Mouse (Mus musculus): ENCODE data around the gene Ddx20. TPM values are rescaled to one million over a fixed set of nuclear protein-coding genes. Genes with fewer than 3 reads are reported as not detected.

The Ddx20 gene
- polyA plus RNA-seq, 1 experiment from 2014 or later, result 35.1 TPM

- Histone ChIP-seq H3K4me2 (no peak overlapping the region), H3K4me1 (0 out of 2 replicates have a peak, but pooled peaks cover 4% of the 10 kb centered on the region), H3K9ac (no peak overlapping the region), H3K36me3 (no peaks in the 10 kb centered on the region), H3K9me3 (no peaks in the 10 kb centered on the region), H3K27ac (no peak overlapping the region), H3K4me3 (replicated peaks) (no peak overlapping the region), H3K27me3 (replicated peaks) (no peaks in the 10 kb centered on the region)
- no peak for ATAC-seq (ENCODE audit: insufficient read depth, low FRiP score, low read depth)
- 67% methylated on average over 11 of the region's 11 CpGs for WGBS
These were observed 30.6 kb upstream of the Ddx20 start for GRCm38 (mm10) chr3:105717856-105718555.

DNA sequence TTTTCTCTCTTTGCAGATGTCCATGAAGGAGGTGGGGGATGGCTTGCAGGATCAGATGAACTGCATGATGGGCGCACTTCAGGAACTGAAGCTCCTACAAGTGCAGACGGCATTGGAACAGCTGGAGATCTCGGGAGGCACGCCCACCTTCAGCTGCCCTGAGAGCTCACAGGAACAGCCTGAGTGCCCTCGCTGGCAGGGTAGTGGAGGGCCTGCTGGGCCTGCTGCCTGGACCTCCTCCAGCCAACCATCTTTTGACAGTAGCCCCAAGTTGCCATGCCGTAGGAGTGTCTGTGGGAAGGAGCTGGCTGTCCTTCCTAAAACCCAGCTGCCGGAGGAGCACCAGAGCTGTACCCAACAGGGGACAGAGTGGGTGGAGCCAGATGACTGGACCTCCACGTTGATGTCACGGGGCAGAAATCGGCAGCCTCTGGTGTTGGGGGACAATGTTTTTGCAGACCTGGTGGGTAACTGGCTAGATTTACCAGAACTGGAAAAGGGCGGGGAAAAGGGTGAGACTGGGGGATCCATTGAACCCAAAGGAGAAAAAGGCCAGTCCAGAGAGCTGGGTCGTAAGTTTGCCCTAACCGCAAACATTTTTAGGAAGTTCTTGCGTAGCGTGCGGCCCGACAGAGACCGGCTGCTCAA lies 29.1 kb upstream of the Ddx20 start:
- 67% methylated on average over 18 of the region's 18 CpGs for WGBS
- Histone ChIP-seq H3K9ac (no peak overlapping the region), H3K4me2 (no peak overlapping the region), H3K9me3 (no peaks in the 10 kb centered on the region), H3K27ac (no peak overlapping the region), H3K27me3 (replicated peaks) (no peaks in the 10 kb centered on the region), H3K4me1 (0 out of 2 replicates have a peak, but pooled peaks cover 4% of the 10 kb centered on the region), H3K4me3 (replicated peaks) (no peak overlapping the region), H3K36me3 (no peaks in the 10 kb centered on the region)
- no peak for ATAC-seq (ENCODE audit: insufficient read depth, low FRiP score, low read depth)

GRCm38 (mm10) chr3:105714820-105715167 lies 27.4 kb upstream of the Ddx20 start:
- Histone ChIP-seq H3K4me3 (replicated peaks) (no peak overlapping the region), H3K9ac (no peak overlapping the region), H3K27me3 (replicated peaks) (no peaks in the 10 kb centered on the region), H3K27ac (no peak overlapping the region), H3K4me1 (0 out of 2 replicates have a peak, but pooled peaks cover 4% of the 10 kb centered on the region), H3K4me2 (no peak overlapping the region), H3K36me3 (no peaks in the 10 kb centered on the region), H3K9me3 (no peaks in the 10 kb centered on the region)
- ATAC-seq (ENCODE audit: insufficient read depth, low FRiP score, low read depth), result no peak

GRCm38 (mm10) chr3:105714091-105714819 lies 26.9 kb upstream of the Ddx20 start:
- Histone ChIP-seq H3K9ac (no peak overlapping the region), H3K36me3 (no peaks in the 10 kb centered on the region), H3K27ac (0 out of 2 replicates have a peak overlapping the region, but pooled peaks have one; percentile 0), H3K4me1 (0 out of 2 replicates have a peak, but pooled peaks cover 4% of the 10 kb centered on the region), H3K27me3 (replicated peaks) (no peaks in the 10 kb centered on the region), H3K4me2 (no peak overlapping the region), H3K9me3 (no peaks in the 10 kb centered on the region), H3K4me3 (replicated peaks) (no peak overlapping the region)
- ATAC-seq (ENCODE audit: insufficient read depth, low FRiP score, low read depth), result no peak
- WGBS, result 28% methylated on average over 8 of the region's 8 CpGs

GRCm38 (mm10) chr3:105712827-105713226 lies 25.5 kb upstream of the Ddx20 start:
- no peak overlapping the region for H3K9ac ChIP-seq
- no peak for ATAC-seq (ENCODE audit: insufficient read depth, low FRiP score, low read depth)

GRCm38 (mm10) chr3:105711741-105712140 lies 24.4 kb upstream of the Ddx20 start:
- Histone ChIP-seq H3K27ac (no peak overlapping the region), H3K9me3 (no peaks in the 10 kb centered on the region), H3K4me2 (no peak overlapping the region), H3K36me3 (no peaks in the 10 kb centered on the region), H3K4me1 (peaks cover 13% of the 10 kb centered on the region; the same call in 1 of the 2 replicates), H3K4me3 (replicated peaks) (no peak overlapping the region), H3K27me3 (replicated peaks) (no peaks in the 10 kb centered on the region), H3K9ac (no peak overlapping the region)
- ATAC-seq (ENCODE audit: insufficient read depth, low FRiP score, low read depth), result peak; percentile 56; the same call in 1 of the 2 replicates
- WGBS, result 62% methylated on average over 7 of the region's 7 CpGs

More at GRCm38 (mm10) chr3:105712827-105713226, 25.5 kb upstream of the Ddx20 start:
- no peak overlapping the region for H3K4me3 ChIP-seq (replicated peaks)
- H3K4me2 ChIP-seq, result no peak overlapping the region
- H3K9me3 ChIP-seq, result no peaks in the 10 kb centered on the region
- H3K27ac ChIP-seq, result no peak overlapping the region
- H3K4me1 ChIP-seq, result peaks cover 5% of the 10 kb centered on the region; the same call in 1 of the 2 replicates
- no peaks in the 10 kb centered on the region for H3K36me3 ChIP-seq
- no peaks in the 10 kb centered on the region for H3K27me3 ChIP-seq (replicated peaks)

- Histone ChIP-seq H3K4me1 (peaks cover 13% of the 10 kb centered on the region), H3K36me3 (no peaks in the 10 kb centered on the region), H3K4me3 (replicated peaks) (no peak overlapping the region), H3K27ac (0 out of 2 replicates have a peak overlapping the region, but pooled peaks have one; percentile 4), H3K9me3 (no peaks in the 10 kb centered on the region), H3K4me2 (no peak overlapping the region), H3K9ac (no peak overlapping the region), H3K27me3 (replicated peaks) (no peaks in the 10 kb centered on the region)
- ATAC-seq (ENCODE audit: insufficient read depth, low FRiP score, low read depth), result no peak
- WGBS, result 49% methylated on average over 6 of the region's 6 CpGs
These were observed 22.9 kb upstream of the Ddx20 start for GRCm38 (mm10) chr3:105710246-105710645.

DNA sequence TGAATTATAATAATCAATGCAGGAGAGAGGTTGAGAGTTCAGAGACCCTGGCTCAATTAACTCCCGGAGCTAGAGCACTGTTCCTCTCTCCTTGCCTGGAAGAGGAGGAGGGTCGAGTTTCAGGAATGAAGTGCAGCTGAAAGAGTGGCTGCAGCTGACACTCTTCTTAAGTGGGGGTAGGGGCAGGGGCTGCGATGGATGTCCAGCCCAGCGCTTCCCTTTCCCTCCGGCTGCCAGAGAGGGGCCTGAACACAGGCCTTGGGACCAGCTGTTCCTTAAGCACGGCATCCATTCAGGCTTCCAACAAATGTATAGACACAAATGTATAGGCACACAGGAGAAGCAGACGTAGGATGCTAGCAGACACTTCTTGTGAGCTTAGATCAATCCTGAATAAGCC lies 20.2 kb upstream of the Ddx20 start:
- peaks cover 21% of the 10 kb centered on the region for H3K4me1 ChIP-seq
- WGBS, result 36% methylated on average over 7 of the region's 7 CpGs
- H3K27me3 ChIP-seq (replicated peaks), result no peaks in the 10 kb centered on the region; the same call in 1 of the 2 replicates
- H3K36me3 ChIP-seq, result no peaks in the 10 kb centered on the region
- no peak for ATAC-seq (ENCODE audit: insufficient read depth, low FRiP score, low read depth)
- no peak overlapping the region for H3K27ac ChIP-seq
- no peak overlapping the region for H3K4me3 ChIP-seq (replicated peaks)
- no peak overlapping the region for H3K4me2 ChIP-seq
- H3K9me3 ChIP-seq, result no peaks in the 10 kb centered on the region
- no peak overlapping the region for H3K9ac ChIP-seq

DNA sequence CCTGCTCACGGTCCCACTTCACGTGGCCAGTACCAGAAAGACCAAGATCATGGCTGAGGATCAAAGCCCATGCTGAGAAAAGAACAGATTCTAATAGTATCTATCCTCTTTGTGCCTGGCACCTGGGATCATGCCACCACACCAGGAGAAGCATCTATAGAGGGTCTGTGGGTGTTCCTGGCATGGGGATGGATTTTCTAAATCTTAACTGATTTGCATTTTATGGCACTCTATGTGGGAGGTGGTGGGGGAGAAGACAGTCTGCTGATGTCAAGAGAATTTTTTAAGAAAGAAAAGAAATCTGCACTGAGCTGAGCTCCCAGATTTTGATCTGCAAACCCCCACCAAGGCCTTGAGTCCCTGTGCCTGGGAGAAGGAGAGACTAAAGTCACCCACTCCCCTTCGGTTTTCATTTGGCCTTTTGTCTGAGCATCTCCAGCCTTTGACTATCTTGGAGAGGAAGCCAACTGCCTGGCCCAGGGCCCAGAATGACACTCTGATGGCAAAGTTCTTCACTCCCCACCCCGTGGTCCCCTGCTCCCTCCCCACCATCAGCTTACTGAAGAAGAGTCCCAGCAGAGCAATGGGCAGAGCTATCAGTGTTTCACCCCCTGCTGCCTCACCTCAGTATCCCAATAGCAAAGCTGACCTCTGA lies 19.1 kb upstream of the Ddx20 start:
- Histone ChIP-seq H3K4me1 (peaks cover 21% of the 10 kb centered on the region), H3K27ac (no peak overlapping the region), H3K9ac (no peak overlapping the region), H3K9me3 (no peaks in the 10 kb centered on the region), H3K4me3 (replicated peaks) (peak overlapping the region; percentile 48; the same call in 1 of the 2 replicates), H3K4me2 (peak overlapping the region; percentile 88; the same call in 1 of the 2 replicates), H3K27me3 (replicated peaks) (no peaks in the 10 kb centered on the region; the same call in 1 of the 2 replicates), H3K36me3 (no peaks in the 10 kb centered on the region)
- no peak for ATAC-seq (ENCODE audit: insufficient read depth, low FRiP score, low read depth)
- 46% methylated on average over 4 of the region's 4 CpGs for WGBS

DNA sequence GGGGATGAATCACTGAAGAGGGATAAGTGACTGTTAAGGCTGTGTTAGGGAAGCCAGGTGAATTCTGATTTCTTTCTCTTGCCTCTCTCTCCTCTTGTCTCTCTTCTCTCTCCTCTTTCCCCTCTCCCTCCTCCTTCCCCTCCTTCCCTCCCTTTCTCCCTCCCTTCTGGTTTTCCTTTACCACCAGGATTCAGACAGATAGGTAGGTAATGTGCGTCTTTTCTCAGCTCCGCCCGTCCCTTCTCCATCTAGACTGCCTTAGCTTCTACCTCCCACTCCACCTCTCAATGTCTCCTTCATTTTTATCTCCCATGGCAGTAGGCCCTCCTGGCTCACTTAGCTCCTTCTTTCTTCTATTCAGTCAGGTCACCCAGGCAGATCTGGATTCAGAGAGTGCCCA lies 18.2 kb upstream of the Ddx20 start:
- Histone ChIP-seq H3K9ac (peak overlapping the region; percentile 17; the same call in 1 of the 2 replicates), H3K4me3 (replicated peaks) (peak overlapping the region; percentile 48), H3K4me1 (peaks cover 21% of the 10 kb centered on the region), H3K4me2 (peak overlapping the region; percentile 88), H3K9me3 (no peaks in the 10 kb centered on the region), H3K36me3 (no peaks in the 10 kb centered on the region), H3K27ac (peak overlapping the region; percentile 69; the same call in 1 of the 2 replicates), H3K27me3 (replicated peaks) (no peaks in the 10 kb centered on the region; the same call in 1 of the 2 replicates)
- ATAC-seq (ENCODE audit: insufficient read depth, low FRiP score, low read depth), result no peak
- 37% methylated on average over 3 of the region's 3 CpGs for WGBS

DNA sequence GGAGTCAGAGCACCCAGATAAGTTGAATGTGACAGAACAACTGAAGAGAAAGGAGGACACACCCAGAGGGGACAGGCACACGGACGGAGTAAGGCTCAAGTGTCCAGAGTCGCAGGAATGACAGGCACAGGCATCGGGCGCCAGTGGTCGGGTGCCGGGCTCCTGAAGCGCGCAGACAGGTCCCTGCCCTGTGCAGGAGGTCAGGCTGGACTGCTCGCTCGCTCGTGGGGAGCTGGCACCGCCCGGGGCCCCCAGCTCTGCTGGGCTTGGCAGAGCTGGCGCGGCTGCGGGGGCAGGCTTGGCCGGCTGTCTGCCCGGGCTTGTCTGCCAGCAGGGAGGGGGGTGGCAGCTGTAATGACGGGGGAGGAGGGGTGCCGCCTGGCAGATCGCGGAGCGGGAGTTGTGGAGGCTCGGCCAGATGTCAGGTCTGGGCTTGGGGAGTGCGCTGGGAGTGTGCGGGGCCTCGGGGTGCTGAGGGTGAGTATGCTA lies 17.7 kb upstream of the Ddx20 start:
- Histone ChIP-seq H3K4me1 (peaks cover 21% of the 10 kb centered on the region), H3K4me3 (replicated peaks) (peak overlapping the region; percentile 48), H3K27ac (peak overlapping the region; percentile 69; the same call in 1 of the 2 replicates), H3K9me3 (no peaks in the 10 kb centered on the region), H3K27me3 (replicated peaks) (no peaks in the 10 kb centered on the region; the same call in 1 of the 2 replicates), H3K9ac (peak overlapping the region; percentile 17), H3K4me2 (peak overlapping the region; percentile 88), H3K36me3 (no peaks in the 10 kb centered on the region)
- WGBS, result under 1% methylated on average over 28 of the region's 28 CpGs
- ATAC-seq (ENCODE audit: insufficient read depth, low FRiP score, low read depth), result peak; percentile 52

Measured in stomach, embryonic 15.5 days (tissue).